Mouse (Mus musculus) midbrain, embryonic 12.5 days (tissue): ENCODE data around the gene Gm49354. TPM values are rescaled to one million over a fixed set of nuclear protein-coding genes. Genes with fewer than 3 reads are reported as not detected.
A peak's percentile ranks its signal among the peaks of the same experiment; 100 is the strongest.
"Not testable (repeated sequence)": the region's sequence is repeated elsewhere in the genome, so short reads cannot be mapped to it uniquely, and the experiment has no call there.

Experiments
- ATAC-seq: fragments of 200-750 bp; cut with Nextera tagmentation; 2 replicates; pipeline ENCODE4 v1.8.0; 2017; ENCODE audit warnings: low read depth, moderate TSS enrichment, moderate library complexity; ENCODE audit not compliant: low FRiP score
- H3K27ac ChIP-seq: fragments of 300-500 bp; sonication (generic); replicated peaks from 2 replicates; pipeline ENCODE4 v1.5.1; 2016; ENCODE audit warnings: mild to moderate bottlenecking
- H3K27me3 ChIP-seq: fragments of 300-500 bp; sonication (generic); 2 replicates; pipeline ENCODE4 v1.6.1; 2016; ENCODE audit warnings: mild to moderate bottlenecking
- H3K36me3 ChIP-seq: fragments of 300-500 bp; sonication (generic); 2 replicates; pipeline ENCODE4 v1.6.1; 2016
- H3K4me1 ChIP-seq: fragments of 300-500 bp; sonication (generic); 2 replicates; pipeline ENCODE4 v1.6.1; 2016
- H3K4me2 ChIP-seq: fragments of 300-500 bp; sonication (generic); replicated peaks from 2 replicates; pipeline ENCODE4 v1.6.1; 2016; ENCODE audit warnings: mild to moderate bottlenecking, moderate library complexity
- H3K4me3 ChIP-seq: fragments of 300-500 bp; sonication (generic); 2 replicates; pipeline ENCODE4 v1.5.1; 2016; ENCODE audit warnings: mild to moderate bottlenecking
- H3K9ac ChIP-seq: fragments of 300-500 bp; sonication (generic); replicated peaks from 2 replicates; pipeline ENCODE4 v1.6.1; 2016; ENCODE audit warnings: mild to moderate bottlenecking, moderate library complexity
- H3K9me3 ChIP-seq: fragments of 300-500 bp; sonication (generic); 2 replicates; pipeline ENCODE4 v1.6.1; 2016; ENCODE audit warnings: mild to moderate bottlenecking
- WGBS: fragments of 180-500 bp; shearing (Covaris S2); methylation state at CpG from one replicate; pipeline ENCODE4 v1.1.7; 2016; 5-methylcytosine and 5-hydroxymethylcytosine counted together
- polyA plus RNA-seq: library from polyadenylated mRNA; unstranded; fragments of >200 nt; fragmentation: Nextera tagmentation; extraction: Ambion mirVana; gene quantifications from 2 replicates; pipeline ENCODE4 v1.2.1, GENCODE M21; 2016

Gene Gm49354
- polyA plus RNA-seq, 1 experiment from 2014 or later, result not detected

DNA sequence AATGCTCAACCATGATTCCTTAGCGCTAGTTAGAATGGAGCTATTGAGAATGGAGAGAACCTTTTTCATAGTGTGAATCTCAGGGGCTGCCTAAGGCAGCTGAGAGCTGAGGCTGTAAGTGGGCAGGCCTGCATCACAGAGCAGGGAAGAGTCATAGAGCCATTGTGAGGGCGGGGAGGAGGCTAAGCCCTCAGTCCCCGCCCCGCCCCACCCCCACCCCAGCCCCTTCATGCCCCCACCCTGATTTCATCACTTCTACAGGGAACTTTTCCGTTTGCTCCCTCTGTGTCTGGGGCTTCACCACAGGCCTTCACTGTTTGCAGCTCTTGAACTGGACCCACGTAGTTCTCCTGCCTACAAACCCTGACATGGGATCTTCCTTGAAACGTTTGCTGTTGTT lies 50.4 kb downstream of the Gm49354 start, which contains the start of gene Spata31d1d:
Spata31d1d (minus strand) TSS at position 101 of the 400 bp plus-strand sequence.
- Histone ChIP-seq H3K27ac (no peak within 1 kb of the TSS), H3K27me3 (peaks cover 3% of the 10 kb centered on the region; the same call in 1 of the 2 replicates), H3K4me2 (no peak within 1 kb of the TSS), H3K4me3 (no peak within 1 kb of the TSS), H3K9me3 (no peaks in the 10 kb centered on the region), H3K4me1 (no peaks in the 10 kb centered on the region), H3K36me3 (no peaks in the 10 kb centered on the region), H3K9ac (no peak within 1 kb of the TSS)
- ATAC-seq, result no peak
- 46% methylated on average over 7 of the region's 7 CpGs for WGBS

- no peak overlapping the region for H3K4me2 ChIP-seq
- H3K4me3 ChIP-seq, result no peak overlapping the region
- H3K27ac ChIP-seq, result no peak overlapping the region
- no peak overlapping the region for H3K9ac ChIP-seq
- no peaks in the 10 kb centered on the region for H3K4me1 ChIP-seq
- H3K36me3 ChIP-seq, result no peaks in the 10 kb centered on the region
- 28% methylated on average over 7 of the region's 7 CpGs for WGBS
- peaks cover 7% of the 10 kb centered on the region for H3K27me3 ChIP-seq
- peak; percentile 82 for ATAC-seq
- H3K9me3 ChIP-seq, result no peaks in the 10 kb centered on the region
Measured at GRCm38 (mm10) chr13:59728378-59729093, 53.5 kb downstream of the Gm49354 start.

GRCm38 (mm10) chr13:59726139-59726867 lies 55.7 kb downstream of the Gm49354 start:
- Histone ChIP-seq H3K36me3 (no peaks in the 10 kb centered on the region), H3K9ac (no peak overlapping the region), H3K9me3 (no peaks in the 10 kb centered on the region), H3K4me3 (no peak overlapping the region), H3K4me1 (no peaks in the 10 kb centered on the region), H3K27me3 (peaks cover 7% of the 10 kb centered on the region), H3K27ac (no peak overlapping the region), H3K4me2 (peak overlapping the region; percentile 35)
- WGBS, result 35% methylated on average over 29 of the region's 29 CpGs
- ATAC-seq, result no peak

GRCm38 (mm10) chr13:59722089-59722488 lies 60.0 kb downstream of the Gm49354 start:
- not testable (repeated sequence) for H3K4me3 ChIP-seq, ATAC-seq, H3K9ac ChIP-seq, H3K9me3 ChIP-seq, H3K27me3 ChIP-seq, H3K36me3 ChIP-seq, H3K4me1 ChIP-seq, H3K4me2 ChIP-seq, H3K27ac ChIP-seq
- 91% methylated on average over 1 of the region's 1 CpGs for WGBS

DNA sequence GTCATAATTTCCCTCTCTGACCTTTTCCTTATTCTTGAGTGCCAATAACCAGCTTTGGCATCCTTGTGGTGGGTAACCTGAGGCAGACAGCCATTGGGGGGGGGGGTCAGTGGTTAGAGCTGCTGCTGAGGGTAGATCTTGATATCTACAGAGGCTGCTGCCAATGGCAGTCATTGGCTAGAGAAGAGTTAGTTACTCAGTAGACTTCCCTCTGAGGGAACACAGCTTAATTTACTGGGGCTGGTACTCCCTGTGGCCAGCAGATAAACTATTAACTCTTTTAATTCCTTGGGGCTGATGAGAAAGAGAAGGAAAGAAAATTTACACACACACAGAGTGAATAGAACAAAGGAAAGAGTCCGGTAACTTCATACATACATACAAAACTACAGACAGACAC lies 62.6 kb downstream of the Gm49354 start:
- H3K4me3 ChIP-seq, result no peak overlapping the region
- WGBS, result 93% methylated on average over 1 of the region's 1 CpGs
- no peak overlapping the region for H3K4me2 ChIP-seq

DNA sequence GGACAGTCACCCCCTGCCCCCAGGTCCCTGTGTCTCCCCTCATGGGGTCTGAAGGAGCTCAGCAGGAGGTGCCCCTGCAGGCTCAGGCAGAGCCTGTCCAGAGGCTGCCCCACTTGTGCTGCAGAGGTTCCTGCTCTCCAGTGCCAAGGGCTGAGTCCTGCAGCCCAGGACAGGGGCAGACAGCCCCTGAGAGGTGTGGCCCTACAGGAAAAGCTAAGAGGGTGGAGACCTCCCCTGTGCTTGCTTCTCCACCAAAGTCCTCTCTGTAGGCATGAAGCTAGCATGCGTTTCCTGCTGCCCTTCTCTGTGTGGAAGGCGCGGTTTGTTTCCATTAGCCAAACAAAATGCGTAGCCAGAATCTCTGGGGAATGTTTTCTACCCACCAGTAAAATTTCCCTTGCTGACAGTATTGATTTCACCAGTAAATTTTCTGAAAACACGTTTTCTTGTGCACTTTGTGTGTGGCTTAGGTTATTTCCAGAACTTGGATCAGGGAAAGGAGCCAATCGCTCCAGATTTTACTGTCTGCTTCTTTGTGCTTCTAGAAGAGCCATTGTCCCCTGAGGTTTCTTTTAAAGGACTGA lies 63.1 kb downstream of the Gm49354 start:
- not testable (repeated sequence) for H3K9ac ChIP-seq, H3K4me1 ChIP-seq, H3K9me3 ChIP-seq, H3K4me2 ChIP-seq, H3K36me3 ChIP-seq, H3K4me3 ChIP-seq, H3K27me3 ChIP-seq, ATAC-seq, H3K27ac ChIP-seq
- 37% methylated on average over 6 of the region's 6 CpGs for WGBS

More for the DNA sequence above, 62.6 kb downstream of the Gm49354 start:
- H3K9ac ChIP-seq, result no peak overlapping the region
- no peak overlapping the region for H3K27ac ChIP-seq
- H3K36me3 ChIP-seq, result no peaks in the 10 kb centered on the region
- peaks cover 2% of the 10 kb centered on the region for H3K27me3 ChIP-seq
- no peaks in the 10 kb centered on the region for H3K4me1 ChIP-seq
- H3K9me3 ChIP-seq, result no peaks in the 10 kb centered on the region
- ATAC-seq, result no peak

GRCm38 (mm10) chr13:59713710-59714109 lies 68.3 kb downstream of the Gm49354 start:
- H3K9me3 ChIP-seq, result no peaks in the 10 kb centered on the region
- no peaks in the 10 kb centered on the region for H3K4me1 ChIP-seq
- 54% methylated on average over 3 of the region's 3 CpGs for WGBS
- H3K27ac ChIP-seq, result no peak overlapping the region
- H3K4me2 ChIP-seq, result no peak overlapping the region
- 0 out of 2 replicates have a peak, but pooled peaks cover 7% of the 10 kb centered on the region for H3K27me3 ChIP-seq
- H3K4me3 ChIP-seq, result no peak overlapping the region
- no peak for ATAC-seq
- H3K36me3 ChIP-seq, result no peaks in the 10 kb centered on the region
- H3K9ac ChIP-seq, result no peak overlapping the region

- H3K36me3 ChIP-seq, H3K27me3 ChIP-seq, H3K9ac ChIP-seq, H3K4me3 ChIP-seq, ATAC-seq, H3K4me1 ChIP-seq, H3K4me2 ChIP-seq, H3K9me3 ChIP-seq, H3K27ac ChIP-seq: not testable (repeated sequence)
- WGBS, result 75% methylated on average over 3 of the region's 3 CpGs
Measured at GRCm38 (mm10) chr13:59711984-59712383, 70.1 kb downstream of the Gm49354 start, which contains the start of gene Spata31d1b. Gene Spata31d1b, plus strand, starts transcription at chr13:59712284.

GRCm38 (mm10) chr13:59710230-59710629 lies 71.8 kb downstream of the Gm49354 start, which contains the start of gene Spata31d1a:
Gene Spata31d1a, minus strand, starts transcription at chr13:59710330.
- no peak for ATAC-seq
- Histone ChIP-seq H3K36me3 (no peaks in the 10 kb centered on the region), H3K4me3 (no peak within 1 kb of the TSS), H3K4me1 (no peaks in the 10 kb centered on the region), H3K9me3 (no peaks in the 10 kb centered on the region), H3K27me3 (0 out of 2 replicates have a peak, but pooled peaks cover 7% of the 10 kb centered on the region), H3K9ac (no peak within 1 kb of the TSS), H3K27ac (no peak within 1 kb of the TSS), H3K4me2 (no peak within 1 kb of the TSS)
- 90% methylated on average over 15 of the region's 15 CpGs for WGBS

Other genes starting within 250 kb of the Gm49354 start
- gene Agtpbp1, start 197.0 kb downstream of the Gm49354 start, polyA plus RNA-seq, result 29.5 and 30.4 TPM in 2 replicates
- 128 and 136 TPM in 2 replicates for gene Naa35, start 197.0 kb downstream of the Gm49354 start, polyA plus RNA-seq
- 122 and 134 TPM in 2 replicates for gene Golm1, start 106.4 kb downstream of the Gm49354 start, polyA plus RNA-seq
- not detected in 2 replicates for gene 4921517D22Rik, start 88.1 kb downstream of the Gm49354 start, polyA plus RNA-seq
- gene Spata31d1a, start 71.9 kb downstream of the Gm49354 start, polyA plus RNA-seq, result 0.05 TPM in 2 replicates
- gene Spata31d1b, start 70.0 kb downstream of the Gm49354 start, polyA plus RNA-seq, result 0.07 TPM in 1 of 2 replicates, not detected in the other
- not detected in 2 replicates for gene Spata31d1d, start 50.5 kb downstream of the Gm49354 start, polyA plus RNA-seq
- gene 1700014D04Rik, start 35.5 kb downstream of the Gm49354 start, polyA plus RNA-seq, result 0.20 TPM in 1 of 2 replicates, not detected in the other
- gene Isca1, start 12.4 kb downstream of the Gm49354 start, polyA plus RNA-seq, result 118 and 131 TPM in 2 replicates
- gene Tut7, start 40.9 kb upstream of the Gm49354 start, polyA plus RNA-seq, result 62.8 and 66.7 TPM in 2 replicates